Mouse (Mus musculus) c-Kit-positive CD71-positive TER-119-positive erythroid progenitor cells, embryonic 14.5 days (primary cell): ENCODE data around the gene Runx1.

ENCODE experiments used
- DNase-seq: peaks from one replicate; pipeline ENCODE4 v3.0.0-alpha.2; 2013; ENCODE audit warnings: low spot score

The Runx1 gene

DNA sequence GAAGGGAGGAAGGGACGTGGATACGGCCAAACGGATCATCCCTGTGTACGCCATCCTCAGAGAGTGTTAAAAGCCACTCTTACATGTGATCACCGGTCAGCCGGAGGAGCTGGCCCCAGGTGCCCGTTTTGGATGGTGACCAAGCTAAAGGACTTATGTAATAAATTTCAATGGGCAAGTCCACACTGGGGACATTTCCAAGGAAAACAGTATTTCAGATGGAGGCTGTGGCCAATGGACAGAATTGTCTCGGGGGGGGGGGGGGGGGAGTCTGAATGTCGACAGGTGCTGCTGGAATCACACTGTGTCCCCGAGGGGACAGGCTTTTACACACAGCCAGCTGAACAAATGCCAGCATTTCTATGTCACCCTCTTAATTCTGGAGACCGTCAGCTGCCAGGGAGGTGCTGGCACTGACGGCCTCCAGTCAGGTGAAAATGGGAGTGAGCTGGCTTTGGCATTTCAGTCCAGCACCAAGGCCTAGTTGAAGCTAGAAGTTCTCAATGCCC is 214.3 kb downstream of the Runx1 start:
- no peak for DNase-seq

DNA sequence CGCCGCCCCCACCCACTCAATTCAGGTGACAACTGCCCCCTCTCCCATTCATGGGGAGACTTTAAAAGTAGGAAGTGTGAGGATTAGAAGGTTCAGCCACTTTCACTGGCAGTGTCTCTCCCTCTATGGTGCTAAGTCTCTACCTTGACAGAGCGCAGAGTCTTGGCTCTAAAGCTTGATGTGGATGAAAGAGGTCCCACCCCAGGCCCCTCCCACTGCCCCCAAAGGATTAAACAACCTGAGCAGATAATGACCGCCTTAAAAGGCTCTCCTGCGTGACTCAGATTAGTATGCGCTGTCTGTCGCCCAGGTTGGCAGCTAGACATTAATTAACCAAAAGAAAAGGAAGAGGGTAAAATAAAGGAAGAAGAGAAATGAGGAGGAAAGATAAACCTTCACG is 215.5 kb downstream of the Runx1 start:
- no peak for DNase-seq

GRCm38 (mm10) chr16:92609717-92610077 is 216.3 kb downstream of the Runx1 start:
- no peak for DNase-seq

DNA sequence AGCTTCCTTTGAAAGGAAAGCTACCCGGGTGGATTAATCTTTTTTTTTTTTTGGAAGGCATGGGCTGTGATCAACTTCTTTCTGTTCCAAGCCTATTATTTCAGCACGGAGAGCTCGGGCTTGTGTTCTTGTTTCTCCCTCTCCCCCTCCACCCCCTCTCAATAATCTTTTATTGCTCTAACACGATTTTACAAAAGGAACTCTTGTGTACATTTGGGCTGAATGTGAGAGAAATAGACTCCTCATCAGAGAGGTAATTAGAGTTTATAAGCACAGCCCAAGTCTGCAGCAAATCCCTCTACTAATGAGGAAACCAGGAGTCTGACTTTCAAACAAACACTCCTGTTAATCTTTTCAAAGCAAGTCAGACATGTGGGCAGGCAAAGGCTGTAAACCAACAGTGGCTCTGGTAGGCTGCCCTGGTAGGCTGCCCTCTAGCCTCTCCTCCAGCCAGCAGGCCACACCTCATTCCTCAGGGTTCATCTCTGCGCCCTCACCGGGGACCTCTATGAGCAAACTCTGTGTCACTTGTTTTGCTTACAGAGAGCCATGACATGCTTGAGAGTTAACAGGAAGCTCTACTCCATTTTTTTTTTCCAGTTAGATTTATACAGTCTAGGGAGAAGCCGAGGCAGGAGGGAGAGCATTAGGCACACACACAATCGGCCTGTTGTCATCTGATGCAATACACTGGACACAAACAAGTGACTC is 216.8 kb downstream of the Runx1 start:
- DNase-seq: no peak

GRCm38 (mm10) chr16:92608180-92608960 is 217.6 kb downstream of the Runx1 start:
- no peak for DNase-seq

DNA sequence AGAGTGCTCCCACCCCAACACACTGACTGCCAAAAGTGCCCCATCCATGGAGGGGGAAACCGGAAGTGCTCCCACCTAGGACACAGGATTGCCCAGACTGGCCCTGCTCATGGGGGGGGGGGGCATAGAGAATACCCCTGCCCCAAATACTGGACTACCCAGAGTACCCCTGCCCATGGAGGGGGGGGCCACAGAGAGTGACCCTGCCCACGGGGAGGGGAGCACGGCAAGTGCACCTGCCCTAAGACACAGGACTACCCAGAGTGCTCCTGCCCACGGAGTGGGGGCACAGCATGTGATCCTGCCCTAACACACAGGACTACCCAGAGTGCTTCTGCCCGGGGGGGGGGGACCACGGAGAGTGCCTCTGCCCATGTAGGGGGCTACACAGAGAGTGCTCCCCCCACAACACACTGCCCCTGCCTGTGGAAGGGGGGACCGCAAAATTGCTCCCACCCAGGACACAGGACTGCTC is 219.4 kb downstream of the Runx1 start:
- DNase-seq: no peak

GRCm38 (mm10) chr16:92605606-92606490 is 220.1 kb downstream of the Runx1 start:
- no peak for DNase-seq

GRCm38 (mm10) chr16:92602504-92602903 is 223.4 kb downstream of the Runx1 start:
- no peak for DNase-seq

GRCm38 (mm10) chr16:92601270-92601826 is 224.6 kb downstream of the Runx1 start:
- DNase-seq: no peak

DNA sequence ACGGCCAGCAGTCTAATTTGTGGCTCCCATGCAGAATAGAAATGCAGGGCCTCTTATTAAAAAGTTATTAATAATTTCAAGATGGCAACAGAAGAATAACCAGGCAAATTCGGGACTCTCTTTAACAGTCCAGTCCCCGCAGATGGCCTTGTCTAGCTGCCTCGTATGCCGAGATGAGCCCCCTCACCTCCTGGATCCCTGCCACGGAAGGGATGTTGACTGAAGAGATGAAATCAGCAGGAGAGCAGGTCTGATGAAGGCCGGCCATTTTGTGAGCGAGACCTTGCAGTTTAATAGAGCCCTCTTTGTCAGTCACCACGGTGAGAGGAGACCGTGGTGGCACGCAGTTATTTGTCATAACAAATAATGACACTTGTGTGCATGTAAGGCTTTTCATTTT is 226.5 kb downstream of the Runx1 start:
- no peak for DNase-seq

GRCm38 (mm10) chr16:92597655-92598054 is 228.3 kb downstream of the Runx1 start:
- DNase-seq: no peak

DNA sequence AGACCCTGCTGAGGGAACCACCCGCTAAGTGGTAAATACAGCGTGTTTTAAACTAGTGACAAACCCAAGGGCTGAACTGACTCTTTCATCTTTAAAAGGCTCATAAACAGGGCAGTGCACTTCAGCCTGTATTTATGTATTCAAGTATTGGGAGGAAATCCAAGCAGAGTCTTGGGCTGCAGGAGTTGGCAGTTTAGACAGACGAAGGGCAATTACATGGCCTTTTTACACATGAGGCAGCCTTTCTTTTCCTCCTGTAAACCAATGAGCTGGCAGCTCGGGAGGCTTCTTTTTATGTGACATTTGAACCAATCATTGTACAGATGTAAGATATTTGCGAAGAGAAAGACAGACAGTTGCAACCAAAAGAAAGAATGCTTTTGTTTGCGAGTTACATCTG is 233.7 kb downstream of the Runx1 start:
- DNase-seq: no peak

DNA sequence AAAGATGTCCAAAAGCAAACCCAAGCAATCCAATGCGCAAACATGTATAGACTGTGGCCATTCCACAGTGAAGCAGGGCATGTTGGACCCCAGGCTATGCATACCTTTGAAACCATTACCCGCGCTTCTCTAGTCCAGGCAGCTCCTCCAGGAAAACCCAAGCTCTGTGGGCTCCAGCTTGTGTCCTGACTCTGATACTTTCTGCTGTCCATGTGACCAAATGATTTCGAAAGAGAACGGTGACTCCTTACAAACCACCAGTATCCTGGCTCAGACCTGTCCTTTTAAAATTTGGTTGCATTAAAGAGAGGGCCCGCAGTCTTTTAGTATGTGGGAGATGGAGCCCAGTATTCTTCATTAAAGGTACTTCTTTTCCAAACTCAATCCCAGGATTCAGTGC is 234.2 kb downstream of the Runx1 start:
- no peak for DNase-seq

DNA sequence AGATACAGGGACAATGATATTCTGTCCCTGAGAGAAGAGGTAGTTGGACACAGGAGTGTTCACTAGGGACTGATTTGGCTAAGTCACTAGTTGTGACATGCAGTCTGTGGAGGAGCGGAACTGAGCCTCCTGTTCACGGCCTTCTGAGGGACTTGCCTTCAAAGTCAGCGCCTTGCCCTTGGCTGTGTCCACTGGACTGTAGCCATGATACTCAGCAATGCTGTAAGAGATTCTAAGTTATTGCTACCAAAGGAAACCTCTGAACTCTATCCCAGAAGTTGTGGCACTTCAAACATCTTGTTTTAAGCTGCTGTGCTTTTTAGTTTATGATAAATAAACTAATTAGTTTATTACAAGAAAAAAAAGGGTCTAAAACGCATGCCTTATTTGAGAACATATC is 238.1 kb downstream of the Runx1 start:
- DNase-seq: no peak

GRCm38 (mm10) chr16:92581767-92582166 is 244.2 kb downstream of the Runx1 start:
- DNase-seq: no peak

GRCm38 (mm10) chr16:92580981-92581380 is 245.0 kb downstream of the Runx1 start:
- DNase-seq: no peak

- no peak for DNase-seq
Observed at GRCm38 (mm10) chr16:92578915-92579653, 246.9 kb downstream of the Runx1 start.

GRCm38 (mm10) chr16:92577381-92577780 is 248.6 kb downstream of the Runx1 start:
- DNase-seq: no peak

DNA sequence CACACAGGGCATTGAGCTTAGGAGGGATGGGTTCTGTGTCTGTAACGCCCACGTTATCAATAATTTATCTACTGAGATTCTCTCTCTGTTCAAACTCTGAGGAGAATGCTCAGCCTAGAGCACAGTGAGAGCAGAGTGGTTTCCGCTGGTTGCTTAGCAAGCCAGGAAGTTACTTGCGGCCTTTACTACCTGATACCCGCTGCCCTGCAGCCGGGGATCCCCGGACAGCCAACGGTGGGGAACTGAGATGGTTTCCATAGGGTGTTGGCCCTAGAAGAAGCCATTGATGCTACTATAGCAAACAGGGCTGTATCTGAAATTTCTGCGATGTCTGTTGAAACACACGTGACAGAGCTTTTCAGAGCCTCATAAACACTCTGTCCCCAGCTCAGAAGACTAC is 250.2 kb downstream of the Runx1 start:
- no peak for DNase-seq

DNA sequence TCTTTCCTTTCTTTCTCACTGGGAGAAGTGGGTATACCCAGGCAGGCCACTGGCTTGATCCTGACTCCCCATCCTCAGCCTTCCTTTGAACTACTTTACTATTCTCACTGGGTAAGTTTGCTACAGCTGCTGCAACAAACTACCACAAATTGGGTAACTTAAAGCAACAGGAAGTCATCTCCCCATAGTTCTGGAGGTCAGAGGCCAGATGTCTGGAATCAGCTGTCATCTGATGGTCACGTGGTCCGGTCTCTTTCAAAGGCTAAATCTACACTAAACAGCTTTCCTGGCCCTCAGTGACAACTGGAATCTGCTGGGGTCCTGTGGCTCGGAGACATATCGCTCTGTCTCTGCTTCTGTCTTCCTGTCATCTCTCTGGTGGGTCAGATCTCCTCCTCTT is 252.8 kb downstream of the Runx1 start:
- no peak for DNase-seq

GRCm38 (mm10) chr16:92571246-92571645 is 254.7 kb downstream of the Runx1 start:
- no peak for DNase-seq
